Mouse (Mus musculus): ENCODE measurements around the gene Gm15127. TPM values are rescaled to one million over a fixed set of nuclear protein-coding genes. Genes with fewer than 3 reads are reported as not detected.
"Not testable (repeated sequence)": the region's sequence is repeated elsewhere in the genome, so short reads cannot be mapped to it uniquely, and the experiment has no call there.

Gene Gm15127
- polyA plus RNA-seq (2015; fragmentation: Nextera tagmentation; extraction: Ambion mirVana), result not detected in 2 replicates

DNA sequence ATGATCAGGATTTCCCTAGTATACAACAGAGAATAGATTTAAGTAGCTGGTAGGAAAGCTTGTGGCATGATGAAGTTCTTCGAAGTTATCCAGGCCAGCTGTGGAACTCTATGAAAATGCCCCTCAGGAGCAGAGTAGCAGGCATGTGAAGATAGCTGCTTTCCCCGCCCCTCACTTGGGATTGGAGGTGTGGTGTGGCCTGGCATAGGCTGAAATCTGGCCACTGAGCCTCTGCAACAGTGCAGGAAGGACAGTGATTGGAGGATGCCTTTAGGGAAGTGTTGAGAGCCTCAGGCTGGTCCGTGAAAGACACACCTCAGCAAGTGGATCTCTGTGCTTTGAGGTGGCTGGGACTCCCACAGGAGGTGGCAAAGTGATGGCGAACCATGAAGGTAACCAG lies at the start of gene Gm15127:
Gene Gm15127, plus strand, starts transcription at position 301 of the 400 bp plus-strand sequence.
- not testable (repeated sequence) for ATAC-seq (replicated peaks; ENCODE audit: insufficient number of reproducible peaks, insufficient read depth, low FRiP score, low read depth)
- WGBS, result 57% methylated on average over 1 of the region's 4 CpGs

DNA sequence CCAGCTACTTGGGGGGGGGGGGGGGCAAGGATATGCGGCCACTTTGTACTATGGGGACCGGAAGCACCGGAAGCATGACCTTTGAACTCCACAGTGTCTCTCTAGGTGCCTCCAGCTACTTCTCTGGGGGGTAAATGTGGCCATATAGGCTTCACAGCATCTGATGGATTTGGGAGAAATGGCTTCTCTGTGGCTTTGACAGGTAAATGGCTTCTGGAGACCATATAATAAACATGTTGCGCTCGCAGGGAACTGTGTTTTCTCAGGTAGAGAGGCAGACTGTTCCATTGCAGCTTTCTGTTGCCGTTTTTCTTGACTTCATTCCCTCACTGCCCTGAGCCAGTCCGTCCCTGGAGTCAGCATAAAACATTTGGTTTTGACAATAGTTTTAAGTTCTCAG lies 48.3 kb upstream of the Gm15127 start, which contains the start of gene Gm8334:
Gene Gm8334, minus strand, starts transcription at position 101 of the 400 bp plus-strand sequence.
- not testable (repeated sequence) for H3K9me3 ChIP-seq (replicated peaks); H3K4me3 ChIP-seq; H3K27me3 ChIP-seq; H3K27ac ChIP-seq; H3K4me1 ChIP-seq (replicated peaks); H3K4me2 ChIP-seq; H3K9ac ChIP-seq; ATAC-seq (replicated peaks; ENCODE audit: insufficient number of reproducible peaks, insufficient read depth, low FRiP score, low read depth); H3K36me3 ChIP-seq
- WGBS, result 75% methylated on average over 3 of the region's 7 CpGs

More for the DNA sequence above, at the start of gene Gm15127:
- H3K4me2 ChIP-seq; H3K27ac ChIP-seq; H3K4me1 ChIP-seq (replicated peaks); H3K36me3 ChIP-seq; H3K9me3 ChIP-seq (replicated peaks); H3K9ac ChIP-seq; H3K4me3 ChIP-seq; H3K27me3 ChIP-seq: not testable (repeated sequence)

DNA sequence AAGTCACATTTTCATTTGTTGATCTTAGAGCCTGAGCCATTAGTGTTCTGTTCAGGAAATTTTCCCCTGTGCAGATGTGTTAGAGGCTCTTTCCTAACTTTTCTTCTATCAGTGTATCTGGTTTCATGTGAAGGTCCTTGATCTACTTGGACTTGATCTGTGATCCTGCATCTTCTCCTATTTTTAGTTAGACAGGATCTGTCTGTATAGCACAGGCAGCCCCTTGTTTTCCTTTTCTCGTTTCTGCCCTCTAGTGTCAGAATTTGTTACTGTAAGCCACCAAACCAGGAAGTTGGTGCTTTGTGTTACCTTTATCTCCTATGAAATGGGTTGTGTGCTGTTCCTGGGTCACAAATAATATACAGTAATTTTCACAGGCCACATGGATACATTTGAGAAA lies 12.9 kb downstream of the Gm15127 start:
- WGBS, result 11% methylated on average over 1 of the region's 1 CpGs
- not testable (repeated sequence) for H3K4me3 ChIP-seq; H3K27me3 ChIP-seq; H3K36me3 ChIP-seq; H3K4me1 ChIP-seq (replicated peaks); H3K9me3 ChIP-seq (replicated peaks); ATAC-seq (replicated peaks; ENCODE audit: insufficient number of reproducible peaks, insufficient read depth, low FRiP score, low read depth); H3K9ac ChIP-seq; H3K4me2 ChIP-seq; H3K27ac ChIP-seq

Other genes with a start within 250 kb of the Gm15127 start
- gene Gm15114, start 174.6 kb upstream of the Gm15127 start, polyA plus RNA-seq (2015; fragmentation: Nextera tagmentation; extraction: Ambion mirVana), result not detected in 2 replicates
- gene Gm8334, start 48.4 kb upstream of the Gm15127 start, polyA plus RNA-seq (2015; fragmentation: Nextera tagmentation; extraction: Ambion mirVana), result not detected in 2 replicates
- gene Luzp4, start 194.0 kb downstream of the Gm15127 start, polyA plus RNA-seq (2015; fragmentation: Nextera tagmentation; extraction: Ambion mirVana), result not detected in 2 replicates